Mouse (Mus musculus): Measurements from ENCODE around the gene Gm8871.
"Not testable (repeated sequence)": the region's sequence is repeated elsewhere in the genome, so short reads cannot be mapped to it uniquely, and the experiment has no call there.

Gene Gm8871

DNA sequence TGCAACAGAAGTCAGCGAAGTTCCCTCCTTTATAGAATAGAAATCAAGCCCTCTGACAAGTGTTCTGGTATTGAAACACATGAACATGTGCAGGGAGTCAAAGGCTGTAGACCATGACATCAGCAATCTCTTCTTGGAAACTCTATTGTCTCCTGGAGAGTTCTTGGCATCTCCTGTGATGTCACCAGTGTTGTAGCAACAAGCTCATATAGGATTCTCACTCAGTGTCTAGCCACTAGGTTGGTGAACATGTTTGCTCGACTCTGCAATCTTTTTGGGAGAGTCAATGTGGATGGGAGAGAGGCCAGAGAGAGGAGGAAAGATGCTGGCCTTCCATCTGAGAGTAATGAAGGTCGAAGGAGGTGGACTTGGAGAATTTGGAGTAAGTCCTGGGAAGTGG lies at the start of gene Gm8871, which contains the start of gene Gm8857:
Gm8871 (plus strand) TSS at position 301 of the 400 bp plus-strand sequence.
Gm8857 (plus strand) TSS at position 303 of the 400 bp plus-strand sequence.
- not testable (repeated sequence) for DNase-seq (ENCODE audit: low spot score)

DNA sequence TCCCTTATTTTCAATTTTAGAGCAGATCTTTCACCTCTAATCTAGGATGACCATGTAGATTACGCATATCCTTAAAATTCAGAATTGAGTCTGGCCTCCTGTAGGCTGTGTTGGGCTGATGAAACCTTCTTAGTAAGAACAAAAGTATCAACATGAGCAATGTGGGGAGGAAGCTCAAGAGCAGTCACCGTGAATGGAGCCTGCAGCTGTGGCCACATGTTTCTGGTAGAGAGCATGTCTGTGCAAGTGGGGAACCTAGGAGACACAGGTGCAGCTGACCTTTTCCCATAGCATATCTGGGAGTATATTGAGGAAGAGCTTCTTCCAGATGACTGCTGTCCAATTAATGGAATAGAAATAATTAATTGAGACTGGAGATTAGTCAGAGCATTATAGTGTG lies 5.9 kb downstream of the Gm8871 start:
- DNase-seq (ENCODE audit: low spot score) = not testable (repeated sequence)

DNA sequence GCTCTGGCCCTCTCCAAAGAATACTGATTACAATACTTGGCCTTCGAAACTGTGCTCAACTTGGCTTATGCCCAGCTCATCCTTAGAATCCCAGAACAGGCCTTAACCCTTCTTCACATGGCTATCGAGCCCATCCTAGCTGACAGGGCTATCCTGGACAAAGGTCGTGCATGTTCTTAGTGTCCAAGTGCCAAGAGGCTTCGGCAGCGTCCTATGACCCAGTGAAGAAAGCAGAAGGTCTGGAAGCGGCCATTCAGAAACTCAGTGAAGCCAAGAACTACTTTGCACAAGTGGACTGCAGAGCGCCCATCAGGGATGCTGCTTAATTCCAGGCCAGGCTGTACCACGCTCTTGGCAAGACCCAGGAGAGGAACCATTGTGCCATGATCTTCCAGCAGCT lies 10.5 kb downstream of the Gm8871 start:
- not testable (repeated sequence) for DNase-seq (ENCODE audit: low spot score)

All from lung, postnatal 25 days (tissue).